Comparison of ENCODE assay signal across 8 mouse cellular contexts in genomic region chr19:44655719-44656118, GRCm38 (mm10).
DNase-seq lines count a peak whose midpoint lies in the region; ATAC-seq and TF ChIP-seq lines count a peak whose summit lies in the region.

No protein-coding gene starts in this region.

- no peak overlapping the region for H3K4me2 ChIP-seq in intestine, postnatal 0 days (replicated peaks; ENCODE audit: low read depth)
- no peak overlapping the region for H3K4me2 ChIP-seq in intestine, embryonic 16.5 days (ENCODE audit: low read depth, low read length)
- H3K4me2 ChIP-seq in forebrain, embryonic 15.5 days (replicated peaks), result no peak overlapping the region

- no peaks in the 10 kb centered on the region for H3K36me3 ChIP-seq in intestine, postnatal 0 days (ENCODE audit: control insufficient read depth, insufficient read depth)
- no peaks in the 10 kb centered on the region for H3K36me3 ChIP-seq in intestine, embryonic 16.5 days (ENCODE audit: control insufficient read depth, insufficient read depth, low read length)
- no peaks in the 10 kb centered on the region for H3K36me3 ChIP-seq in E14TG2a.4 (ENCODE audit: insufficient read depth, low read length)
- no peaks in the 10 kb centered on the region for H3K36me3 ChIP-seq in forebrain, embryonic 15.5 days

- no peak overlapping the region for H3K27ac ChIP-seq in intestine, postnatal 0 days (ENCODE audit: low read depth, low read length)
- no peak overlapping the region for H3K27ac ChIP-seq in intestine, embryonic 16.5 days (ENCODE audit: low read length)
- no peak overlapping the region for H3K27ac ChIP-seq in forebrain, embryonic 15.5 days (replicated peaks)

- H3K4me1 ChIP-seq in intestine, postnatal 0 days (replicated peaks; ENCODE audit: control insufficient read depth, insufficient read depth, low read length), result no peaks in the 10 kb centered on the region
- H3K4me1 ChIP-seq in intestine, embryonic 16.5 days (ENCODE audit: control insufficient read depth, insufficient read depth, low read length), result no peaks in the 10 kb centered on the region
- H3K4me1 ChIP-seq in E14TG2a.4 (replicated peaks; ENCODE audit: low read depth, low read length), result peaks cover 50% of the 10 kb centered on the region
- no peaks in the 10 kb centered on the region for H3K4me1 ChIP-seq in forebrain, embryonic 15.5 days

- peak; percentile 76 for DNase-seq in brain, embryonic 14.5 days (ENCODE audit: low read depth)
- peak; percentile 58 for DNase-seq in kidney, postnatal 14 days
- peak; percentile 18 for DNase-seq in ovary, postnatal 36 days (ENCODE audit: low spot score)
- no peak for DNase-seq in spleen, postnatal 14 days (ENCODE audit: low spot score in 2 of 2)

- TF ChIP-seq POLR2A in brain, embryonic 14.5 days (IDR thresholded peaks at IDR 0.05; ENCODE audit: borderline replicate concordance, extremely low read depth, insufficient read depth, insufficient read length, poor library complexity, severe bottlenecking), result no peak

- H3K4me3 ChIP-seq in intestine, postnatal 0 days (ENCODE audit: low read depth, low read length), result no peak overlapping the region
- no peak overlapping the region for H3K4me3 ChIP-seq in intestine, embryonic 16.5 days (ENCODE audit: low read length)
- no peak overlapping the region for H3K4me3 ChIP-seq in E14TG2a.4 (replicated peaks; ENCODE audit: low read length)
- H3K4me3 ChIP-seq in forebrain, embryonic 15.5 days, result no peak overlapping the region

- no peak for ATAC-seq in intestine, postnatal 0 days
- no peak for ATAC-seq in intestine, embryonic 16.5 days
- ATAC-seq in forebrain, embryonic 15.5 days (replicated peaks), result 0 out of 2 replicates have a peak, but pooled peaks have one; percentile 23

- H3K9ac ChIP-seq in intestine, postnatal 0 days (ENCODE audit: low read depth, low read length), result no peak overlapping the region
- no peak overlapping the region for H3K9ac ChIP-seq in intestine, embryonic 16.5 days (ENCODE audit: low read depth, low read length)
- H3K9ac ChIP-seq in forebrain, embryonic 15.5 days (replicated peaks), result no peak overlapping the region

- TF ChIP-seq CTCF in intestine, postnatal 0 days (IDR thresholded peaks at IDR 0.05; ENCODE audit: low read depth), result peak; percentile 85
- TF ChIP-seq CTCF in E14TG2a.4 (conservative IDR thresholded peaks at IDR 0.05; ENCODE audit: low read length), result peak; percentile 78
- peak; percentile 77; the same call in 1 of the 2 replicates for TF ChIP-seq CTCF in brain, embryonic 14.5 days (IDR thresholded peaks at IDR 0.05; ENCODE audit: borderline replicate concordance, extremely low read depth, insufficient read depth, insufficient read length)

- H3K27me3 ChIP-seq in intestine, postnatal 0 days (replicated peaks; ENCODE audit: control insufficient read depth, insufficient read depth, low read length), result peaks cover 43% of the 10 kb centered on the region; the same call in 1 of the 2 replicates
- peaks cover 23% of the 10 kb centered on the region for H3K27me3 ChIP-seq in intestine, embryonic 16.5 days (replicated peaks; ENCODE audit: control insufficient read depth, insufficient read depth, low read length)
- peaks cover 42% of the 10 kb centered on the region for H3K27me3 ChIP-seq in E14TG2a.4 (ENCODE audit: insufficient read depth, low read length)
- peaks cover 33% of the 10 kb centered on the region for H3K27me3 ChIP-seq in forebrain, embryonic 15.5 days

- 3% methylated on average over 6 of the region's 6 CpGs for WGBS in intestine, postnatal 0 days
- 9% methylated on average over 6 of the region's 6 CpGs for WGBS in intestine, embryonic 16.5 days
- 3% methylated on average over 6 of the region's 6 CpGs for WGBS in forebrain, embryonic 15.5 days

- no peaks in the 10 kb centered on the region for H3K9me3 ChIP-seq in intestine, postnatal 0 days (ENCODE audit: control insufficient read depth)
- H3K9me3 ChIP-seq in intestine, embryonic 16.5 days (ENCODE audit: control insufficient read depth, low read length), result no peaks in the 10 kb centered on the region
- H3K9me3 ChIP-seq in E14TG2a.4 (ENCODE audit: low read length), result no peaks in the 10 kb centered on the region
- no peaks in the 10 kb centered on the region for H3K9me3 ChIP-seq in forebrain, embryonic 15.5 days

Comparison
In these comparisons a context has a peak if more than half of its experiments do, and no peak if none do; other contexts are left out.
1. DNase-seq: peak in brain, embryonic 14.5 days (single experiment), kidney, postnatal 14 days (single experiment) and ovary, postnatal 36 days (single experiment); none in spleen, postnatal 14 days (0 of 2).
2. Peak in every context shown above with its lines, with median percentiles within 50 percentile points of each other: CTCF ChIP-seq.